10 mouse cellular contexts compared by ENCODE assay signal in the genomic region with DNA sequence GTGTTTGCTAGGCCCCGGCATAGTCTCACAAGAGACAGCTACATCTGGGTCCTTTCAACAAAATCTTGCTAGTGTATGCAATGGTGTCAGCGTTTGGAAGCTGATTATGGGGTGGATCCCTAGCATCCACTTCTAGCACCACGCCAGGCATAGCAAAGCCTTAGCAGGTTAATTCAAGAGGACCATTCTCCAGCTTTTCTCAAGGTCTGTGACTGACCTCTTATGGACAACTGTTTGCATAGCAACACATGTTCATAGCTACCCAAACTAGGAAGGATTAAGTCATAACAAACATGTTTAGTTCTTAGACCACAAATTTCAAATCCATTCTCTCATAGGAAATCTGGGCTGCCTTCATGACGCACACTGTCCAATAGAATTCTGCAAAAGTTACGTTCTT. TPM values are rescaled to one million over a fixed set of nuclear protein-coding genes. Genes with fewer than 3 reads are reported as not detected.
DNase-seq lines count a peak whose midpoint lies in the region; ATAC-seq and TF ChIP-seq lines count a peak whose summit lies in the region.
"Had no signal": no experiment of that assay in that cellular context is flagged by ENCODE, and none has a peak within 500 bp of the region (broad histone marks: within the 10 kb centered on the region; RNA-seq: fewer than 3 reads in every experiment).

No protein-coding gene starts in this region.

- no peaks in the 10 kb centered on the region for H3K9me3 ChIP-seq in intestine, embryonic 16.5 days (ENCODE audit: control insufficient read depth, low read length)
- H3K9me3 ChIP-seq: neural tube, embryonic 12.5 days had no signal

- TF ChIP-seq CTCF in left cerebral cortex, adult 2 months (IDR thresholded peaks at IDR 0.05) = peak; percentile 71
- peak; percentile 45; the same call in 1 of the 2 replicates for TF ChIP-seq CTCF in brain, embryonic 14.5 days (IDR thresholded peaks at IDR 0.05; ENCODE audit: borderline replicate concordance, extremely low read depth, insufficient read depth, insufficient read length)

- no peaks in the 10 kb centered on the region for H3K36me3 ChIP-seq in intestine, embryonic 16.5 days (ENCODE audit: control insufficient read depth, insufficient read depth, low read length)
- H3K36me3 ChIP-seq: neural tube, embryonic 12.5 days had no signal

- no peaks in the 10 kb centered on the region for H3K4me1 ChIP-seq in intestine, embryonic 16.5 days (ENCODE audit: control insufficient read depth, insufficient read depth, low read length)
- H3K4me1 ChIP-seq: neural tube, embryonic 12.5 days had no signal

- H3K9ac ChIP-seq in intestine, embryonic 16.5 days (ENCODE audit: low read depth, low read length) = no peak overlapping the region
- H3K9ac ChIP-seq: neural tube, embryonic 12.5 days had no signal

- H3K27ac ChIP-seq in left cerebral cortex, adult 2 months = no peak overlapping the region
- H3K27ac ChIP-seq in intestine, embryonic 16.5 days (ENCODE audit: low read length) = no peak overlapping the region
- H3K27ac ChIP-seq: neural tube, embryonic 12.5 days had no signal

- peak; percentile 36; the same call in 1 of the 2 replicates for ATAC-seq in cerebellum, adult (ENCODE audit: insufficient number of reproducible peaks, low FRiP score, low TSS enrichment)
- peak; percentile 62; the same call in 1 of the 2 replicates for ATAC-seq in intestine, embryonic 16.5 days

- DNase-seq in cerebellum, adult 11 months = no peak
- DNase-seq in left cerebral cortex, adult 2 months (ENCODE audit: extremely low spot score in 1 of 2, low spot score in 2 of 2) = no peak
- no peak for DNase-seq in left cerebral cortex, adult 8-10 months (ENCODE audit: low spot score in 2 of 2)
- peak; percentile 73 for DNase-seq in brain, embryonic 14.5 days (ENCODE audit: low read depth)
- peak; percentile 32 for DNase-seq in retina, postnatal 7 days (ENCODE audit: low read depth, low spot score)
- DNase-seq in thymus, adult 18-20 months = no peak

- intact Hi-C loops in left cerebral cortex, adult 2 months (cut with DNase I) = loop anchor here (1.0 to 5.0 kb wide), 4 partner anchors 81 to 172 kb away; no protein-coding TSS in a partner anchor

- H3K27me3 ChIP-seq in intestine, embryonic 16.5 days (replicated peaks; ENCODE audit: control insufficient read depth, insufficient read depth, low read length) = no peaks in the 10 kb centered on the region
- H3K27me3 ChIP-seq: neural tube, embryonic 12.5 days had no signal

- no peak overlapping the region for H3K4me2 ChIP-seq in intestine, embryonic 16.5 days (ENCODE audit: low read depth, low read length)
- H3K4me2 ChIP-seq: neural tube, embryonic 12.5 days had no signal

- whole genome bisulfite sequencing in intestine, embryonic 16.5 days = 53% methylated on average over 4 of the region's 5 CpGs

- no peak overlapping the region for H3K4me3 ChIP-seq in left cerebral cortex, adult 2 months
- H3K4me3 ChIP-seq in intestine, embryonic 16.5 days (ENCODE audit: low read length) = no peak overlapping the region
- H3K4me3 ChIP-seq: neural tube, embryonic 12.5 days had no signal

- no peak for TF ChIP-seq POLR2A in brain, embryonic 14.5 days (IDR thresholded peaks at IDR 0.05; ENCODE audit: borderline replicate concordance, extremely low read depth, insufficient read depth, insufficient read length, poor library complexity, severe bottlenecking)

RNA-seq across cellular contexts. Expression of a gene that starts 40.7 kb away (rescaled TPM):
- total RNA-seq in left cerebral cortex, adult 2 months (2021) = not detected
- total RNA-seq in left cerebral cortex, adult 8-10 months (2022) = not detected
- polyA plus RNA-seq in brain, embryonic 14.5 days (2012; rRNA removed) = 0.26 and 0.74 TPM in 2 replicates
- polyA plus RNA-seq in intestine, embryonic 16.5 days (2015; fragmentation: Nextera tagmentation; extraction: Ambion mirVana) = 1.2 and 1.5 TPM in 2 replicates
- total RNA-seq: layer of hippocampus, postnatal 14 days had no signal

RNA-seq across cellular contexts. Expression of a gene that starts 55.7 kb away (rescaled TPM):
- total RNA-seq in left cerebral cortex, adult 2 months (2021) = 10 to 100 TPM; 26.2 to 26.5 TPM
- 10 to 100 TPM; 25.4 to 28.4 (median 26.1) TPM for total RNA-seq in left cerebral cortex, adult 8-10 months (2022)
- 22.5 and 28.1 TPM in 2 replicates for polyA plus RNA-seq in brain, embryonic 14.5 days (2012; rRNA removed)
- 2.8 and 4.4 TPM in 2 replicates for polyA plus RNA-seq in intestine, embryonic 16.5 days (2015; fragmentation: Nextera tagmentation; extraction: Ambion mirVana)

Comparison
In these comparisons a context has a peak if more than half of its experiments do, and no peak if none do; other contexts are left out.
1. DNase-seq: peak in brain, embryonic 14.5 days (single experiment) and retina, postnatal 7 days (single experiment); none in cerebellum, adult 11 months (single experiment), left cerebral cortex, adult 2 months (0 of 2), left cerebral cortex, adult 8-10 months (0 of 2) and thymus, adult 18-20 months (0 of 2).